Mouse (Mus musculus) intestine, embryonic 15.5 days (tissue): ENCODE data around the gene Akap8. TPM values are rescaled to one million over a fixed set of nuclear protein-coding genes. Genes with fewer than 3 reads are reported as not detected.

Experiments
- polyA plus RNA-seq: library from polyadenylated mRNA; unstranded; fragments of >200 nt; fragmentation: Nextera tagmentation; extraction: Ambion mirVana; gene quantifications from 2 replicates; pipeline ENCODE4 v1.2.1, GENCODE M21; 2015

Gene Akap8
- polyA plus RNA-seq, 1 experiment from 2014 or later = 83.2 TPM

Other genes starting within 250 kb of the Akap8 start
- 8.1 and 8.3 TPM in 2 replicates for gene Notch3, start 154.4 kb downstream of the Akap8 start, polyA plus RNA-seq
- gene Ephx3, start 131.7 kb downstream of the Akap8 start, polyA plus RNA-seq = 0.14 and 0.16 TPM in 2 replicates
- 68.1 and 70.5 TPM in 2 replicates for gene Brd4, start 36.5 kb downstream of the Akap8 start, polyA plus RNA-seq
- 62.6 and 72.3 TPM in 2 replicates for gene Akap8l, start 29.4 kb upstream of the Akap8 start, polyA plus RNA-seq
- 24.6 and 24.7 TPM in 2 replicates for gene Wiz, start 68.2 kb upstream of the Akap8 start, polyA plus RNA-seq
- 1.7 and 1.8 TPM in 2 replicates for gene Rasal3, start 82.3 kb upstream of the Akap8 start, polyA plus RNA-seq
- 0.28 and 0.40 TPM in 2 replicates for gene Pglyrp2, start 102.9 kb upstream of the Akap8 start, polyA plus RNA-seq
- gene Cyp4f39, start 131.5 kb upstream of the Akap8 start, polyA plus RNA-seq = 0.29 and 0.35 TPM in 2 replicates
- 4.8 and 5.5 TPM in 2 replicates for gene Cyp4f17, start 184.8 kb upstream of the Akap8 start, polyA plus RNA-seq
- gene Cyp4f16, start 215.3 kb upstream of the Akap8 start, polyA plus RNA-seq = 30.1 and 33.9 TPM in 2 replicates